Mouse (Mus musculus) heart, adult 2 months (tissue): ENCODE measurements around the gene Gpr4.

ENCODE experiments used
- CTCF ChIP-seq: fragments of 200-600 bp; IDR thresholded peaks from 2 replicates; pipeline ENCODE4 v1.8.1; 2022; ENCODE audit warnings: antibody characterized with exemption, mild to moderate bottlenecking, moderate library complexity
- EP300 ChIP-seq: fragments of 200-500 bp; IDR thresholded peaks from 2 replicates; pipeline ENCODE4 v1.6.1; 2011; ENCODE audit warnings: low read depth, low read length, control low read depth; ENCODE audit not compliant: insufficient read depth
- POLR2A ChIP-seq: fragments of 200-500 bp; IDR thresholded peaks from 2 replicates; pipeline ENCODE4 v1.6.1; 2011; ENCODE audit warnings: mild to moderate bottlenecking, low read depth, low read length, control low read depth; ENCODE audit not compliant: insufficient read depth

DNA sequence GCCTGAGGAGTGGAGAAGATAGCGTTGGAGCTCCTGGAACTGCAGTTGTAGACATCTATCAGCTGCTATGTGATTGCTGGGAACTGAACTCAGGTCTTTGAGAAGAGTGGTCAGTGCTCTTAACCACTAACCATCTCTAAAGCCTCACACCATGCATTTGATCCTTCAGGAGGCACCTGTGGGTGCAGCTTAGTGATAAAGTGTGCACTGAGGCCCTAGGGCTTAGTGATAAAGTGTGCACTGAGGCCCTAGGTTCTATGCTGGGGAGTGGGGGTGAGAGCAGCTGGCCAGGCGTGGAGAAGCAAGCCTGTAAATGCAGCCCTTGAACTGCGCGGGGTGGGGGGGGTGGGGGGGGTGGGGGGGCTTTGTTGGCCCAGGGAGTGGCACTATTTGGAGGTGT, 27.6 kb downstream of the Gpr4 start:
- no peak for TF ChIP-seq POLR2A
- no peak for TF ChIP-seq CTCF
- no peak for TF ChIP-seq EP300
